Mouse (Mus musculus) heart, adult 2 months (tissue): ENCODE data around the gene Ncmap. TPM values are rescaled to one million over a fixed set of nuclear protein-coding genes. Genes with fewer than 3 reads are reported as not detected.

Experiments used
- DNase-seq, 2 experiments: peaks; one replicate each; pipeline ENCODE4 v3.0.0; 2021
- H3K27ac ChIP-seq: fragments of 200-600 bp; 2 replicates; pipeline ENCODE4 v1.8.1; 2022
- H3K27me3 ChIP-seq: fragments of 200-500 bp; 2 replicates; pipeline ENCODE4 v1.6.1; 2012; ENCODE audit warnings: mild to moderate bottlenecking, low read length, inconsistent platforms, mixed read lengths; ENCODE audit not compliant: control insufficient read depth, insufficient read depth
- H3K36me3 ChIP-seq: fragments of 200-500 bp; 2 replicates; pipeline ENCODE4 v1.6.1; 2012; ENCODE audit warnings: low read length, inconsistent platforms; ENCODE audit not compliant: control insufficient read depth, insufficient read depth
- H3K4me1 ChIP-seq: fragments of 200-500 bp; 2 replicates; pipeline ENCODE4 v1.6.1; 2011; ENCODE audit warnings: low read length; ENCODE audit not compliant: control insufficient read depth, insufficient read depth
- H3K4me3 ChIP-seq: fragments of 200-600 bp; 2 replicates; pipeline ENCODE4 v1.8.1; 2022
- H3K79me2 ChIP-seq: fragments of 200-500 bp; replicated peaks from 2 replicates; pipeline ENCODE4 v1.6.1; 2012; ENCODE audit warnings: mild to moderate bottlenecking, inconsistent platforms, low read length, moderate library complexity, mixed read lengths; ENCODE audit not compliant: control insufficient read depth, insufficient read depth
- H3K9ac ChIP-seq: fragments of 200-500 bp; 2 replicates; pipeline ENCODE4 v1.6.1; 2012; ENCODE audit warnings: low read depth, mild to moderate bottlenecking, control low read depth, inconsistent platforms, low read length, mixed read lengths
- CTCF ChIP-seq: fragments of 200-600 bp; IDR thresholded peaks from 2 replicates; pipeline ENCODE4 v1.8.1; 2022; ENCODE audit warnings: antibody characterized with exemption, mild to moderate bottlenecking, moderate library complexity
- EP300 ChIP-seq: fragments of 200-500 bp; IDR thresholded peaks from 2 replicates; pipeline ENCODE4 v1.6.1; 2011; ENCODE audit warnings: low read depth, low read length, control low read depth; ENCODE audit not compliant: insufficient read depth
- POLR2A ChIP-seq: fragments of 200-500 bp; IDR thresholded peaks from 2 replicates; pipeline ENCODE4 v1.6.1; 2011; ENCODE audit warnings: mild to moderate bottlenecking, low read depth, low read length, control low read depth; ENCODE audit not compliant: insufficient read depth
- whole genome bisulfite sequencing: fragments of 180-500 bp; shearing (Covaris S2); methylation state at CpG from one replicate; pipeline ENCODE4 v1.1.7; 2018; 5-methylcytosine and 5-hydroxymethylcytosine counted together
- intact Hi-C: fragments of 180-260 bp; cut with DNase I; formaldehyde crosslinking; loops from one replicate; pipeline ENCODE4 v1.15.1; 2025
- long read RNA-seq: library from polyadenylated mRNA; stranded (forward); transcript quantifications from one replicate; pipeline ENCODE4 v2.0.0, GENCODE M21; 2021
- polyA plus RNA-seq: library from polyadenylated mRNA; depleted of rRNA; stranded (reverse); fragments of >200 nt; gene quantifications from 2 replicates; pipeline ENCODE4 v1.2.3, GENCODE M21; 2012; rRNA removed
- total RNA-seq, 2 experiments: library from RNA; stranded (reverse); gene quantifications; 2 replicates each; pipeline ENCODE4 v1.2.3; 2021

The Ncmap gene
- under 1 TPM in 1 of 2 experiments, not detected in 1; 0.21 TPM for total RNA-seq
- polyA plus RNA-seq = 0.62 TPM in 1 of 2 replicates, not detected in the other
- long read RNA-seq = 0 reads

GRCm38 (mm10) chr4:135397991-135398390 lies at the start of gene Ncmap:
TSS of gene Ncmap (minus strand) at chr4:135398227.
- H3K4me3 ChIP-seq = no peak within 1 kb of the TSS
- peaks cover 5% of the 10 kb centered on the region for H3K27me3 ChIP-seq
- DNase-seq = no peak
- intact Hi-C loops = no loop called here
- TF ChIP-seq POLR2A (no peak), CTCF (no peak), EP300 (no peak)
- no peak within 1 kb of the TSS for H3K9ac ChIP-seq
- H3K36me3 ChIP-seq = no peaks in the 10 kb centered on the region
- H3K4me1 ChIP-seq = no peaks in the 10 kb centered on the region
- WGBS = 2% methylated on average over 29 of the region's 29 CpGs
- H3K79me2 ChIP-seq = no peaks in the 10 kb centered on the region
- no peak within 1 kb of the TSS for H3K27ac ChIP-seq

- Histone ChIP-seq H3K79me2 (no peaks in the 10 kb centered on the region), H3K4me1 (peaks cover 3% of the 10 kb centered on the region), H3K9ac (no peak overlapping the region), H3K27ac (no peak overlapping the region), H3K36me3 (no peaks in the 10 kb centered on the region), H3K27me3 (no peaks in the 10 kb centered on the region), H3K4me3 (no peak overlapping the region)
- TF ChIP-seq EP300 = no peak
- no peak for TF ChIP-seq POLR2A
- TF ChIP-seq CTCF = no peak
- DNase-seq = no peak
- intact Hi-C loops = no loop called here
- 71% methylated on average over 5 of the region's 5 CpGs for WGBS
Measured at GRCm38 (mm10) chr4:135442473-135442872, 44.4 kb upstream of the Ncmap start.

GRCm38 (mm10) chr4:135439904-135440522 lies 42.0 kb upstream of the Ncmap start:
- H3K27me3 ChIP-seq = no peaks in the 10 kb centered on the region
- H3K9ac ChIP-seq = no peak overlapping the region
- no peak overlapping the region for H3K4me3 ChIP-seq
- TF ChIP-seq EP300 (no peak), CTCF (peak; percentile 47), POLR2A (no peak)
- no peak for DNase-seq
- 11% methylated on average over 9 of the region's 9 CpGs for WGBS
- no peak overlapping the region; the same call in 1 of the 2 replicates for H3K27ac ChIP-seq
- peaks cover 3% of the 10 kb centered on the region for H3K4me1 ChIP-seq
- no peaks in the 10 kb centered on the region for H3K79me2 ChIP-seq
- no peaks in the 10 kb centered on the region for H3K36me3 ChIP-seq
- intact Hi-C loops = no loop called here

GRCm38 (mm10) chr4:135439188-135439647 lies 41.2 kb upstream of the Ncmap start:
- no peaks in the 10 kb centered on the region for H3K79me2 ChIP-seq
- peak; percentile 53 to 70 for DNase-seq
- 6% methylated on average over 15 of the region's 15 CpGs for WGBS
- H3K9ac ChIP-seq = no peak overlapping the region
- H3K4me3 ChIP-seq = no peak overlapping the region
- TF ChIP-seq EP300 (no peak), CTCF (no peak), POLR2A (no peak)
- no peaks in the 10 kb centered on the region for H3K27me3 ChIP-seq
- H3K27ac ChIP-seq = peak overlapping the region; percentile 52
- no peaks in the 10 kb centered on the region for H3K36me3 ChIP-seq
- H3K4me1 ChIP-seq = peaks cover 5% of the 10 kb centered on the region
- intact Hi-C loops = no loop called here

- H3K79me2 ChIP-seq = no peaks in the 10 kb centered on the region
- H3K27ac ChIP-seq = no peak overlapping the region
- no peaks in the 10 kb centered on the region for H3K27me3 ChIP-seq
- H3K36me3 ChIP-seq = no peaks in the 10 kb centered on the region
- intact Hi-C loops = no loop called here
- H3K9ac ChIP-seq = no peak overlapping the region
- H3K4me1 ChIP-seq = peaks cover 5% of the 10 kb centered on the region
- no peak overlapping the region for H3K4me3 ChIP-seq
- no peak for DNase-seq
- TF ChIP-seq POLR2A = no peak
- no peak for TF ChIP-seq EP300
- TF ChIP-seq CTCF = no peak
Measured at GRCm38 (mm10) chr4:135437924-135438323, 39.9 kb upstream of the Ncmap start.

GRCm38 (mm10) chr4:135436291-135436690 lies 38.3 kb upstream of the Ncmap start:
- peak overlapping the region; percentile 21; the same call in 1 of the 2 replicates for H3K27ac ChIP-seq
- 37% methylated on average over 13 of the region's 13 CpGs for WGBS
- H3K4me1 ChIP-seq = peaks cover 5% of the 10 kb centered on the region
- no peak for TF ChIP-seq CTCF
- TF ChIP-seq POLR2A = no peak
- no peak for TF ChIP-seq EP300
- H3K4me3 ChIP-seq = no peak overlapping the region
- peak in 1 of 2 experiments; percentile 35 for DNase-seq
- intact Hi-C loops = no loop called here
- no peaks in the 10 kb centered on the region for H3K79me2 ChIP-seq
- H3K27me3 ChIP-seq = no peaks in the 10 kb centered on the region
- H3K36me3 ChIP-seq = no peaks in the 10 kb centered on the region
- no peak overlapping the region for H3K9ac ChIP-seq
